Mouse (Mus musculus): ENCODE measurements around the gene Hecw2. TPM values are rescaled to one million over a fixed set of nuclear protein-coding genes. Genes with fewer than 3 reads are reported as not detected.

Gene Hecw2
- polyA plus RNA-seq, 1 experiment from 2014 or later, result 8.3 TPM

GRCm38 (mm10) chr1:54153216-54153786, 41.7 kb downstream of the Hecw2 start:
- WGBS, result 87% methylated on average over 6 of the region's 6 CpGs
- ATAC-seq (ENCODE audit: low FRiP score, low read depth), result no peak
- no peaks in the 10 kb centered on the region for H3K36me3 ChIP-seq
- H3K27me3 ChIP-seq (replicated peaks), result no peaks in the 10 kb centered on the region
- no peak overlapping the region for H3K4me3 ChIP-seq
- H3K9me3 ChIP-seq, result no peaks in the 10 kb centered on the region
- no peak overlapping the region for H3K27ac ChIP-seq
- H3K4me1 ChIP-seq, result no peaks in the 10 kb centered on the region
- H3K4me2 ChIP-seq (replicated peaks), result no peak overlapping the region
- H3K9ac ChIP-seq, result no peak overlapping the region

GRCm38 (mm10) chr1:54145106-54145505, 49.9 kb downstream of the Hecw2 start:
- Histone ChIP-seq H3K4me2 (replicated peaks) (no peak overlapping the region), H3K9ac (no peak overlapping the region), H3K27ac (no peak overlapping the region), H3K9me3 (no peaks in the 10 kb centered on the region), H3K4me3 (no peak overlapping the region), H3K36me3 (no peaks in the 10 kb centered on the region), H3K27me3 (replicated peaks) (no peaks in the 10 kb centered on the region), H3K4me1 (no peaks in the 10 kb centered on the region)
- 95% methylated on average over 5 of the region's 5 CpGs for WGBS
- ATAC-seq (ENCODE audit: low FRiP score, low read depth), result no peak

GRCm38 (mm10) chr1:54133802-54134436, 61.0 kb downstream of the Hecw2 start:
- Histone ChIP-seq H3K9me3 (no peaks in the 10 kb centered on the region), H3K4me3 (no peak overlapping the region), H3K36me3 (no peaks in the 10 kb centered on the region), H3K4me2 (replicated peaks) (no peak overlapping the region), H3K27ac (no peak overlapping the region), H3K9ac (no peak overlapping the region), H3K27me3 (replicated peaks) (no peaks in the 10 kb centered on the region), H3K4me1 (no peaks in the 10 kb centered on the region; the same call in 1 of the 2 replicates)
- ATAC-seq (ENCODE audit: low FRiP score, low read depth), result peak; percentile 37; the same call in 1 of the 2 replicates
- WGBS, result 55% methylated on average over 4 of the region's 4 CpGs

GRCm38 (mm10) chr1:54128714-54129431, 66.1 kb downstream of the Hecw2 start:
- no peak for ATAC-seq (ENCODE audit: low FRiP score, low read depth)
- Histone ChIP-seq H3K4me3 (no peak overlapping the region), H3K9me3 (no peaks in the 10 kb centered on the region), H3K27ac (no peak overlapping the region), H3K36me3 (no peaks in the 10 kb centered on the region), H3K9ac (no peak overlapping the region), H3K27me3 (replicated peaks) (no peaks in the 10 kb centered on the region), H3K4me1 (no peaks in the 10 kb centered on the region; the same call in 1 of the 2 replicates), H3K4me2 (replicated peaks) (no peak overlapping the region)
- WGBS, result 60% methylated on average over 5 of the region's 5 CpGs

- 75% methylated on average over 10 of the region's 10 CpGs for WGBS
- H3K4me2 ChIP-seq (replicated peaks), result no peak overlapping the region
- no peak overlapping the region for H3K27ac ChIP-seq
- no peaks in the 10 kb centered on the region for H3K9me3 ChIP-seq
- no peaks in the 10 kb centered on the region for H3K27me3 ChIP-seq (replicated peaks)
- no peaks in the 10 kb centered on the region for H3K36me3 ChIP-seq
- no peak overlapping the region for H3K4me3 ChIP-seq
- no peaks in the 10 kb centered on the region for H3K4me1 ChIP-seq
- ATAC-seq (ENCODE audit: low FRiP score, low read depth), result no peak
- H3K9ac ChIP-seq, result no peak overlapping the region
Observed at GRCm38 (mm10) chr1:54126991-54127742, 67.8 kb downstream of the Hecw2 start.

- no peak overlapping the region for H3K4me3 ChIP-seq
- H3K27me3 ChIP-seq (replicated peaks), result no peaks in the 10 kb centered on the region
- WGBS, result 86% methylated on average over 2 of the region's 2 CpGs
- H3K4me1 ChIP-seq, result no peaks in the 10 kb centered on the region
- H3K27ac ChIP-seq, result no peak overlapping the region
- no peak overlapping the region for H3K4me2 ChIP-seq (replicated peaks)
- no peaks in the 10 kb centered on the region for H3K36me3 ChIP-seq
- ATAC-seq (ENCODE audit: low FRiP score, low read depth), result no peak
- H3K9me3 ChIP-seq, result no peaks in the 10 kb centered on the region
- no peak overlapping the region for H3K9ac ChIP-seq
Observed at GRCm38 (mm10) chr1:54122551-54122950, 72.4 kb downstream of the Hecw2 start.

- H3K4me3 ChIP-seq, result no peak overlapping the region
- no peak for ATAC-seq (ENCODE audit: low FRiP score, low read depth)
- H3K27ac ChIP-seq, result no peak overlapping the region
- WGBS, result 92% methylated on average over 5 of the region's 5 CpGs
- H3K27me3 ChIP-seq (replicated peaks), result no peaks in the 10 kb centered on the region
- no peaks in the 10 kb centered on the region for H3K36me3 ChIP-seq
- no peaks in the 10 kb centered on the region for H3K9me3 ChIP-seq
- no peaks in the 10 kb centered on the region for H3K4me1 ChIP-seq
- H3K9ac ChIP-seq, result no peak overlapping the region
- no peak overlapping the region for H3K4me2 ChIP-seq (replicated peaks)
Observed at GRCm38 (mm10) chr1:54121071-54121730, 73.8 kb downstream of the Hecw2 start.

GRCm38 (mm10) chr1:54119638-54120320, 75.2 kb downstream of the Hecw2 start:
- Histone ChIP-seq H3K4me2 (replicated peaks) (no peak overlapping the region), H3K4me3 (no peak overlapping the region), H3K9ac (no peak overlapping the region), H3K27me3 (replicated peaks) (no peaks in the 10 kb centered on the region), H3K36me3 (no peaks in the 10 kb centered on the region), H3K27ac (no peak overlapping the region), H3K4me1 (no peaks in the 10 kb centered on the region), H3K9me3 (no peaks in the 10 kb centered on the region)
- 0 out of 2 replicates have a peak, but pooled peaks have one; percentile 52 for ATAC-seq (ENCODE audit: low FRiP score, low read depth)
- WGBS, result 78% methylated on average over 9 of the region's 9 CpGs

GRCm38 (mm10) chr1:54118342-54118973, 76.5 kb downstream of the Hecw2 start:
- Histone ChIP-seq H3K4me3 (no peak overlapping the region), H3K27me3 (replicated peaks) (no peaks in the 10 kb centered on the region), H3K36me3 (no peaks in the 10 kb centered on the region), H3K27ac (no peak overlapping the region), H3K4me2 (replicated peaks) (no peak overlapping the region), H3K9me3 (no peaks in the 10 kb centered on the region), H3K4me1 (no peaks in the 10 kb centered on the region), H3K9ac (no peak overlapping the region)
- WGBS, result 84% methylated on average over 8 of the region's 8 CpGs
- ATAC-seq (ENCODE audit: low FRiP score, low read depth), result no peak

- Histone ChIP-seq H3K36me3 (no peaks in the 10 kb centered on the region), H3K9me3 (no peaks in the 10 kb centered on the region), H3K9ac (no peak overlapping the region), H3K4me3 (no peak overlapping the region), H3K27me3 (replicated peaks) (no peaks in the 10 kb centered on the region), H3K27ac (no peak overlapping the region), H3K4me2 (replicated peaks) (no peak overlapping the region), H3K4me1 (no peaks in the 10 kb centered on the region)
- WGBS, result 87% methylated on average over 8 of the region's 8 CpGs
- no peak for ATAC-seq (ENCODE audit: low FRiP score, low read depth)
Observed at GRCm38 (mm10) chr1:54110920-54111605, 83.9 kb downstream of the Hecw2 start.

- H3K4me2 ChIP-seq (replicated peaks), result no peak overlapping the region
- H3K4me1 ChIP-seq, result no peaks in the 10 kb centered on the region
- WGBS, result 77% methylated on average over 5 of the region's 5 CpGs
- H3K27ac ChIP-seq, result no peak overlapping the region
- no peak overlapping the region for H3K9ac ChIP-seq
- H3K4me3 ChIP-seq, result no peak overlapping the region
- H3K9me3 ChIP-seq, result no peaks in the 10 kb centered on the region
- H3K36me3 ChIP-seq, result no peaks in the 10 kb centered on the region
- no peaks in the 10 kb centered on the region for H3K27me3 ChIP-seq (replicated peaks)
- ATAC-seq (ENCODE audit: low FRiP score, low read depth), result no peak
Observed at GRCm38 (mm10) chr1:54109255-54109654, 85.7 kb downstream of the Hecw2 start.

Measured in neural tube, embryonic 12.5 days (tissue).